Mouse (Mus musculus) midbrain, embryonic 14.5 days (tissue): ENCODE data around the gene Susd4. TPM values are rescaled to one million over a fixed set of nuclear protein-coding genes. Genes with fewer than 3 reads are reported as not detected.

Experiments used
- ATAC-seq: fragments of 200-750 bp; cut with Nextera tagmentation; 2 replicates; pipeline ENCODE4 v1.8.0; 2017; ENCODE audit warnings: moderate number of reproducible peaks, moderate library complexity; ENCODE audit not compliant: low FRiP score, low TSS enrichment
- DNase-seq: peaks from one replicate; pipeline ENCODE4 v3.0.0-alpha.2; 2015
- H3K27ac ChIP-seq: fragments of 300-500 bp; sonication (generic); replicated peaks from 2 replicates; pipeline ENCODE4 v1.5.1; 2014; ENCODE audit warnings: mild to moderate bottlenecking, low read depth, low read length, moderate library complexity
- H3K27me3 ChIP-seq: fragments of 300-500 bp; sonication (generic); 2 replicates; pipeline ENCODE4 v1.6.1; 2014; ENCODE audit warnings: low read length, control low read depth, mixed read lengths; ENCODE audit not compliant: control insufficient read depth, insufficient read depth
- H3K36me3 ChIP-seq: fragments of 300-500 bp; sonication (generic); 2 replicates; pipeline ENCODE4 v1.6.1; 2014; ENCODE audit warnings: low read length, control low read depth; ENCODE audit not compliant: control insufficient read depth, insufficient read depth
- H3K4me1 ChIP-seq: fragments of 300-500 bp; sonication (generic); 2 replicates; pipeline ENCODE4 v1.6.1; 2014; ENCODE audit warnings: mild to moderate bottlenecking, antibody characterized with exemption, low read length, control low read depth; ENCODE audit not compliant: control insufficient read depth, insufficient read depth
- H3K4me2 ChIP-seq: fragments of 300-500 bp; sonication (generic); 2 replicates; pipeline ENCODE4 v1.6.1; 2014; ENCODE audit warnings: mild to moderate bottlenecking, low read length, moderate library complexity
- H3K4me3 ChIP-seq: fragments of 300-500 bp; sonication (generic); replicated peaks from 2 replicates; pipeline ENCODE4 v1.5.1; 2014; ENCODE audit warnings: low read depth, low read length
- H3K9ac ChIP-seq: fragments of 300-500 bp; sonication (generic); replicated peaks from 2 replicates; pipeline ENCODE4 v1.6.1; 2014; ENCODE audit warnings: mild to moderate bottlenecking, low read length, moderate library complexity
- H3K9me3 ChIP-seq: fragments of 300-500 bp; sonication (generic); 2 replicates; pipeline ENCODE4 v1.6.1; 2016; ENCODE audit warnings: low read length, control low read depth, mixed read lengths; ENCODE audit not compliant: control insufficient read depth
- WGBS: fragments of 180-500 bp; shearing (Covaris S2); extraction: QIAGEN DNeasy Blood & Tissue Kit; methylation state at CpG from one replicate; pipeline ENCODE4 v1.1.7; 2014; 5-methylcytosine and 5-hydroxymethylcytosine counted together
- polyA plus RNA-seq: library from polyadenylated mRNA; unstranded; fragments of >200 nt; fragmentation: Nextera tagmentation; extraction: Ambion mirVana; gene quantifications from 2 replicates; pipeline ENCODE4 v1.2.1, GENCODE M21; 2014

Susd4 gene
- polyA plus RNA-seq, 1 experiment from 2014 or later: 71.0 TPM

DNA sequence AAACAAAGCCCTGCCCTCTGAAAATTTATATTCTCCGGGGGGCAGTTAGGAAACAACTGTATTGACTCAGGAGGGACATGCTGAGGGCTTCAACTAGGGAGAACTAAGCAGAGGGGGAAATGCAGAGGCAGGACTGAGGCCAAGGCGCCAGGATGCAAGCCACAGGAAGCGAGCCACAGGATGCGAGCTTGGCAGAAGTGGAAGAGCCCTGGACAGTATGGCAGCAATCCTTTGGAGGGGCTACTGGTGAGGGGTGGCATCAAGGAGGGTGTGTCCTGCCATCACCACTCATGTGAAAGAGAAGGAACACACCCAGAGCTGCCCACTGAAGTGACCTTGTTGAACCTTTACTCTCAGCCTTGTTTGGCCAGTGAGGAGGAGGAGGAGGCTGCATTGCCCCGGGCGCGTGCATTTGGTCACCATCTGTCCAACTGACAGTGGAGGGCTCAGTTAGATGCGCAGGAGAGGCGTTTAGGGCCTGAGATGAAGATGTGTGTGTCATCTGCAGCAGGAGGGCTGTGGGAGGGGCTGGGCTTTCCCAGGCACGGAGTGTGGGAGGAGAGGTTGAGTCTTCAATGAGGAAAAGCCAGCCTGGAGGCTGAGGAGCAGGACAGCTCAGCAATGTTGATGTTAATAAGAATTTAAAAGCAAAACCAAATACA is 13.2 kb downstream of the Susd4 start:
- Histone ChIP-seq H3K4me3 (no peak overlapping the region), H3K27ac (no peak overlapping the region), H3K9ac (no peak overlapping the region; the same call in 1 of the 2 replicates), H3K9me3 (no peaks in the 10 kb centered on the region), H3K27me3 (no peaks in the 10 kb centered on the region), H3K4me1 (0 out of 2 replicates have a peak, but pooled peaks cover 4% of the 10 kb centered on the region), H3K36me3 (no peaks in the 10 kb centered on the region), H3K4me2 (no peak overlapping the region)
- ATAC-seq: no peak
- WGBS: 63% methylated on average over 10 of the region's 10 CpGs
- no peak for DNase-seq

- Histone ChIP-seq H3K4me3 (no peak overlapping the region), H3K9ac (no peak overlapping the region), H3K27me3 (no peaks in the 10 kb centered on the region), H3K9me3 (no peaks in the 10 kb centered on the region), H3K27ac (no peak overlapping the region), H3K4me1 (0 out of 2 replicates have a peak, but pooled peaks cover 4% of the 10 kb centered on the region), H3K4me2 (no peak overlapping the region), H3K36me3 (no peaks in the 10 kb centered on the region)
- ATAC-seq: no peak
- WGBS: 88% methylated on average over 13 of the region's 13 CpGs
- DNase-seq: no peak
Observed at GRCm38 (mm10) chr1:182778225-182778624, 14.6 kb downstream of the Susd4 start.

DNA sequence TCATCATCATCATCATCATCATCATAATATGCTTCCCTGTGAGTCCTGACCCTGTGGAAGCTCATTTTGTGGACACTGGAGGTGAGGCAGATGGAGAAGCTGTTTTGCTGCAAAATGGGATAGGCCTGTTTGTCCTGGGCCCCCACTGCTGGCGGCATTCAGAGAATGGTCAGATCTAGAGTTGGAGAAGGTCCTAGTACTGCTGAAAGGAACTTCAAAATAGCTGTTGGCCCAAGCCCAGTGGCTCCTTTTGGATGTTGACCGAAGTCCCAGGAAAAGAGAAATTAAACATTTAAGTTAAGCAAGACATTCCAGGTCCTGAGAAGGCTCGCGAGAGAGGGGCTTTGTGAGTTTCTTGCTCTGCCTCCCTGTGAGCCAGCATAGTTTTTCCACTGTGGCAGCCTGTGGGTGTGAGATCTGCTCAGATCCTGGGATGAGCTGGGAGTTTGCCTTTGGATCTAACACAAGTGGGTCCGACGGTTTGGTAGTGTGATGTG is 15.4 kb downstream of the Susd4 start:
- Histone ChIP-seq H3K27ac (no peak overlapping the region), H3K4me1 (0 out of 2 replicates have a peak, but pooled peaks cover 4% of the 10 kb centered on the region), H3K4me2 (no peak overlapping the region), H3K9me3 (no peaks in the 10 kb centered on the region), H3K27me3 (no peaks in the 10 kb centered on the region), H3K36me3 (no peaks in the 10 kb centered on the region), H3K9ac (no peak overlapping the region), H3K4me3 (no peak overlapping the region)
- DNase-seq (no peak), ATAC-seq (no peak)
- WGBS: 93% methylated on average over 6 of the region's 6 CpGs

DNA sequence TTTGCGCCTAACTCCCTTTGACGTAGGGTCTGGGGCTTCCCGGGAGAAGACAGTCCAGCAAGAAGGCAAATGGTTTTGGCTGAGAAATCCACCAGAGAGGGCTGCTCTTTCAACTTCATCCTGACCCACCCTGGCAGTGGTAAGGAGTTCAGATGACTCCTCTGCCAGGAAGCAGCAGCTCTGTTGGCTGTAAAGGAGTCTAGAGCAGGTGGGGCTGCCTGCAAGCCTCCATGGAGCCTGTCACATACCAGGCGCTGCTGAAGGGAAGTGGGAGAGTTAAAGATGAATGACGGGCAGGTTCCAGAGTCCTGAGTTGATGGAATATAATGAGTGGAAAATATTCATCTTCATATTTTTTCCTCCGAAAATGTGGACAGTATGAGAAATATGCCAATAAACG is 20.1 kb downstream of the Susd4 start:
- DNase-seq (no peak), ATAC-seq (no peak)
- Histone ChIP-seq H3K4me3 (no peak overlapping the region), H3K36me3 (no peaks in the 10 kb centered on the region), H3K9me3 (no peaks in the 10 kb centered on the region), H3K27ac (no peak overlapping the region), H3K27me3 (no peaks in the 10 kb centered on the region), H3K4me1 (no peaks in the 10 kb centered on the region), H3K4me2 (no peak overlapping the region), H3K9ac (no peak overlapping the region)
- 86% methylated on average over 7 of the region's 7 CpGs for WGBS

DNA sequence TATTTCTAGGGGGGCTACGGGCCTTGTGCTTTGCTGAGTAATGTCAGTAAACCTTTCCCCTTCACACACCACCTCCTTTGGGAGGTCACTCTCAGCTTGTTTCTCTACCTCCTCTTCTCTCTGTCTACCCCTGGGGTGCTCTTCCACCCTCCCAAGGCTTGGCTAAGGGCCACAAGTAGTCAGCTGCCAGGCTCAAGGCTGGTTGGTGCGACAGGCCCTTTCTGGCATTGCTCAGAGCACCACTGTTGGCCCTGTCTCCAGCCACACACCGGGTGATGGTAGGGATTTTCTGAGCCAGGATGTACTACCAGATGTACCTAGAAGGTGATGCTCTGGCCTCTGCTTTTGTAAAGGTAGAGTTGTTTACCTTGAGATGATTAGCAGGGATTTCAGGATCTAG is 21.1 kb downstream of the Susd4 start:
- H3K27me3 ChIP-seq: no peaks in the 10 kb centered on the region
- no peak overlapping the region for H3K4me2 ChIP-seq
- H3K9ac ChIP-seq: no peak overlapping the region
- no peak overlapping the region for H3K4me3 ChIP-seq
- H3K4me1 ChIP-seq: no peaks in the 10 kb centered on the region
- no peak for ATAC-seq
- 88% methylated on average over 3 of the region's 3 CpGs for WGBS
- H3K36me3 ChIP-seq: no peaks in the 10 kb centered on the region
- DNase-seq: no peak
- H3K9me3 ChIP-seq: no peaks in the 10 kb centered on the region
- no peak overlapping the region for H3K27ac ChIP-seq

DNA sequence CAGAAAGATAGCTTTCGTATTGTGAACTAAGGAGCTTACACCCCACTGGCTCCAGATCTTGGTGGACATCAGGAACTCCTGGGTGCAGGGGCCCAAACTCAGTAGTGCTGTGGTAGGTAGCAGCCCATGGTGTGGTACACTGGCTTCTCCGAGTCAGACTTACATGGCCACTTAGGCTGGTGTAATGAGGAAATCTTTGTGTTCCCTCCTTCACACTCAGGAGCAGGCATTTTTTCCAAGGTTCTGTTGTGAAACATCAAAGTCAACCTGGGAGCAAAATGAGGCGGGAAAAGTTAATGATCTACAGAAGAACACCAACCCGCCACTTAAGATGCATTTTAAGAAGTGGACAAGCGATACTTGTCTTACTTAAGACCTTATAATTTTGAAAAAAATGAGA is 21.8 kb downstream of the Susd4 start:
- H3K4me3 ChIP-seq: no peak overlapping the region
- no peak overlapping the region for H3K4me2 ChIP-seq
- H3K4me1 ChIP-seq: no peaks in the 10 kb centered on the region
- WGBS: 95% methylated on average over 5 of the region's 5 CpGs
- H3K9ac ChIP-seq: no peak overlapping the region
- H3K27ac ChIP-seq: no peak overlapping the region
- no peaks in the 10 kb centered on the region for H3K36me3 ChIP-seq
- ATAC-seq (no peak), DNase-seq (no peak)
- H3K9me3 ChIP-seq: no peaks in the 10 kb centered on the region
- no peaks in the 10 kb centered on the region for H3K27me3 ChIP-seq

GRCm38 (mm10) chr1:182787030-182787429 is 23.4 kb downstream of the Susd4 start:
- no peaks in the 10 kb centered on the region for H3K36me3 ChIP-seq
- no peaks in the 10 kb centered on the region for H3K27me3 ChIP-seq
- no peak overlapping the region for H3K9ac ChIP-seq
- no peaks in the 10 kb centered on the region for H3K4me1 ChIP-seq
- no peak overlapping the region for H3K4me2 ChIP-seq
- no peak overlapping the region for H3K4me3 ChIP-seq
- no peak overlapping the region for H3K27ac ChIP-seq
- 49% methylated on average over 7 of the region's 7 CpGs for WGBS
- ATAC-seq: no peak
- no peaks in the 10 kb centered on the region for H3K9me3 ChIP-seq
- no peak for DNase-seq

GRCm38 (mm10) chr1:182788896-182789295 is 25.2 kb downstream of the Susd4 start:
- DNase-seq (no peak), ATAC-seq (no peak)
- Histone ChIP-seq H3K9ac (no peak overlapping the region), H3K27ac (no peak overlapping the region), H3K9me3 (no peaks in the 10 kb centered on the region), H3K4me1 (no peaks in the 10 kb centered on the region; the same call in 1 of the 2 replicates), H3K4me3 (no peak overlapping the region), H3K36me3 (no peaks in the 10 kb centered on the region), H3K4me2 (no peak overlapping the region), H3K27me3 (no peaks in the 10 kb centered on the region)
- WGBS: 73% methylated on average over 6 of the region's 6 CpGs

DNA sequence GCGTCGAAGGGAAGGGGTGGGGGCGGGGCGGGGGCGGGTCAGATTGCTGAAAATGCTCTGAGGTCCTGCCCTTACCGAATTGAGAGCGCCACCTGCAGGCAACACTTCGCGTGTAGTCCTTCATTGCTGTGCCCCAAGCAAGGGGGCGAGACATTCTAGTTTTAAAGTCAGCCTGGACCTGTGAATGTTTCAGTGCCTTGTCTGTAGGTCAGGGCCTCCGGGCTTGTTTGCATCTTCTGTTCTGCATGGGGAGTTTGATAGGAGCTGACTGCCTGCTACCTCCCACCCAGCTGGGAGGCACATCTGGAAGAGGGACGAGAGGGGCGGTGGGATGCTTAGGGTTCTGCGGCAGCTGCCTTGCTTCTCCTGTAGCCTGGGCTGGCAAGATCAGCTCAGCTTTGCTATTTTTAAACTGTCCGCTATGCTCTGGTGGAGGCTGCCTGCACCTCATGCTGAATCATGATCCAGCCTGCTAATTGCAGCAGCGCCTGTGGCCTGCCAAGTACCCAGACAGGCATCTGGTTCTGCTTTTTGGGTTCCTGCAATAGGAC is 28.9 kb downstream of the Susd4 start:
- no peak overlapping the region for H3K27ac ChIP-seq

More for the DNA sequence above, 28.9 kb downstream of the Susd4 start:
- H3K4me1 ChIP-seq: no peaks in the 10 kb centered on the region; the same call in 1 of the 2 replicates
- DNase-seq (peak; percentile 73), ATAC-seq (no peak)
- no peaks in the 10 kb centered on the region for H3K9me3 ChIP-seq
- WGBS: 23% methylated on average over 16 of the region's 16 CpGs
- H3K36me3 ChIP-seq: no peaks in the 10 kb centered on the region
- H3K4me2 ChIP-seq: no peak overlapping the region
- no peak overlapping the region for H3K4me3 ChIP-seq
- H3K27me3 ChIP-seq: no peaks in the 10 kb centered on the region
- H3K9ac ChIP-seq: no peak overlapping the region
